Mouse (Mus musculus) mature B cell (primary cell): ENCODE results near the gene Olfr533.
"Not testable (repeated sequence)": the region's sequence is repeated elsewhere in the genome, so short reads cannot be mapped to it uniquely, and the experiment has no call there.

Source experiments
- in situ Hi-C: fragments of 300-500 bp; cut with MboI; formaldehyde crosslinking; loops from 2 replicates; pipeline ENCODE4 v1.14.3; 2019

Gene Olfr533

GRCm38 (mm10) chr7:140463070-140463469 lies at the start of gene Olfr533:
Olfr533 (plus strand) TSS chr7:140463370.
- in situ Hi-C loops: not testable (repeated sequence)

- in situ Hi-C loops: no loop called here
Observed at GRCm38 (mm10) chr7:140421539-140421938, 41.6 kb upstream of the Olfr533 start, which contains the start of gene Olfr532. Olfr532 (minus strand) TSS chr7:140421639.

GRCm38 (mm10) chr7:140443141-140443540 lies 20.0 kb upstream of the Olfr533 start:
- in situ Hi-C loops: no loop called here

GRCm38 (mm10) chr7:140477886-140478285 lies 14.7 kb downstream of the Olfr533 start:
- in situ Hi-C loops: no loop called here

GRCm38 (mm10) chr7:140478733-140479132 lies 15.6 kb downstream of the Olfr533 start:
- in situ Hi-C loops: no loop called here

GRCm38 (mm10) chr7:140483916-140484315 lies 20.7 kb downstream of the Olfr533 start, which contains the start of gene Olfr535:
Olfr535 (plus strand) TSS chr7:140484216.
- in situ Hi-C loops: no loop called here

- in situ Hi-C loops: no loop called here
Observed at GRCm38 (mm10) chr7:140488981-140489380, 25.8 kb downstream of the Olfr533 start.

- in situ Hi-C loops: no loop called here
Observed at GRCm38 (mm10) chr7:140494231-140494630, 31.1 kb downstream of the Olfr533 start.

GRCm38 (mm10) chr7:140494702-140495101 lies 31.5 kb downstream of the Olfr533 start:
- in situ Hi-C loops: no loop called here

GRCm38 (mm10) chr7:140507346-140508021 lies 44.3 kb downstream of the Olfr533 start, which contains the start of gene Olfr536:
Olfr536 (minus strand) TSS chr7:140507396.
- in situ Hi-C loops: not testable (repeated sequence)
